Mouse (Mus musculus) ES-Bruce4 (cell line): ENCODE measurements around the gene Nfam1.

Source experiments
- CTCF ChIP-seq: IDR thresholded peaks from one replicate; pipeline ENCODE4 v1.8.1; 2011; ENCODE audit warnings: low read depth, low read length
- POLR2A ChIP-seq: IDR thresholded peaks from one replicate; pipeline ENCODE4 v1.8.1; 2011; ENCODE audit warnings: low read length; ENCODE audit not compliant: insufficient read depth

DNA sequence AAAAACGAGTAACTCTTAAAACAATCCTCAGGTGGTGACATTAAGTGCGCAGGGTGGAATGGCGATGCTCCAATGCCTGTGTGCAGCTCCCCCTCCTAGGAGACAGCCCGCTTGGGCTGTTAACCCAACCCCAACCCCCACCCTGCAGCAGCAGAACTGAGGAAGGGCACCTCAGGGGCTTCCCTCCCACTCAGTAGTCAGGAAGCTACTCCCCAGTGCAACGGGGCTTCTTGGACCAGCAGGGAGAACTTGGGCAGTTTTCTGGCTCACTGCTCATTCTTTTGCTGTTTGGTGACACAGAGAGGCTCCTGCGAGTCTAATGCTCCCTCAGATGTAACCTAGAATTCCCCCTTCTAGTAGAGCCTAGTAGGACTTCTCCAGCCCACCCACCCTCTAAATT lies 65.2 kb downstream of the Nfam1 start:
- no peak for TF ChIP-seq CTCF
- TF ChIP-seq POLR2A = no peak
